Mouse (Mus musculus) forebrain, embryonic 16.5 days (tissue): ENCODE results near the gene Bves. TPM values are rescaled to one million over a fixed set of nuclear protein-coding genes. Genes with fewer than 3 reads are reported as not detected.
"Not testable (repeated sequence)": the region's sequence is repeated elsewhere in the genome, so short reads cannot be mapped to it uniquely, and the experiment has no call there.

ENCODE experiments used
- ATAC-seq: fragments of 200-750 bp; cut with Nextera tagmentation; 2 replicates; pipeline ENCODE4 v1.8.0; 2017; ENCODE audit warnings: mild to moderate bottlenecking, moderate library complexity
- H3K27ac ChIP-seq: fragments of 300-500 bp; sonication (generic); 2 replicates; pipeline ENCODE4 v1.5.1; 2014; ENCODE audit warnings: low read length, control low read depth
- H3K27me3 ChIP-seq: fragments of 300-500 bp; sonication (generic); replicated peaks from 2 replicates; pipeline ENCODE4 v1.6.1; 2014; ENCODE audit warnings: low read length; ENCODE audit not compliant: control insufficient read depth, insufficient read depth
- H3K36me3 ChIP-seq: fragments of 300-500 bp; sonication (generic); 2 replicates; pipeline ENCODE4 v1.6.1; 2014; ENCODE audit not compliant: control insufficient read depth, insufficient read depth
- H3K4me1 ChIP-seq: fragments of 300-500 bp; sonication (generic); replicated peaks from 2 replicates; pipeline ENCODE4 v1.6.1; 2014; ENCODE audit warnings: low read length; ENCODE audit not compliant: control insufficient read depth, insufficient read depth
- H3K4me2 ChIP-seq: fragments of 300-500 bp; sonication (generic); 2 replicates; pipeline ENCODE4 v1.6.1; 2014; ENCODE audit warnings: mild to moderate bottlenecking, low read length, control low read depth
- H3K4me3 ChIP-seq: fragments of 300-500 bp; sonication (generic); replicated peaks from 2 replicates; pipeline ENCODE4 v1.5.1; 2014; ENCODE audit warnings: mild to moderate bottlenecking, low read length, control low read depth
- H3K9ac ChIP-seq: fragments of 300-500 bp; sonication (generic); replicated peaks from 2 replicates; pipeline ENCODE4 v1.6.1; 2014; ENCODE audit warnings: low read depth, low read length, control low read depth
- H3K9me3 ChIP-seq: fragments of 300-500 bp; sonication (generic); 2 replicates; pipeline ENCODE4 v1.6.1; 2016; ENCODE audit warnings: low read length; ENCODE audit not compliant: control insufficient read depth
- WGBS: fragments of 180-500 bp; shearing (Covaris S2); extraction: QIAGEN DNeasy Blood & Tissue Kit; methylation state at CpG from one replicate; pipeline ENCODE4 v1.1.7; 2014; 5-methylcytosine and 5-hydroxymethylcytosine counted together
- polyA plus RNA-seq: library from polyadenylated mRNA; unstranded; fragments of >200 nt; fragmentation: Nextera tagmentation; extraction: Ambion mirVana; gene quantifications from 2 replicates; pipeline ENCODE4 v1.2.1, GENCODE M21; 2015

Bves gene
- polyA plus RNA-seq, 1 experiment from 2014 or later: 0.33 TPM

DNA sequence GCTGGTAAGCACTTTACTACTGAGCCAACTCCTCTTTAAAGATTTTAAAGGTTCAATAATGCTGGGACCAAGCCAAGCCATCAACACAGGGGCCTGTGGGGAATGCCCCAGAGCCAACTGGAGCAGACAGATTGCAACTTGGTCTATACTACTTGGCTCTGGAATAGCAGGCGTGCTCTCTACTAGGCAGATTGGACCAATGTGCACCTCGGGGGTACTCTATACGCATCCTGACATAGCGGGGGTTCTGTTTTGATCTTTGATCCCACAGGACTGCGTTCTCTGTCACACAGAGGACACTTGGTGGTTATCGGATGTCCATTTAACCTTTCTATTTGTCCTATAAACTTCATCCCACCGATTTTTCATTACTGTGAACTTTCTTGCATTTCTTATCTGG, 647 bp upstream of the Bves start:
- no peaks in the 10 kb centered on the region for H3K9me3 ChIP-seq
- H3K4me3 ChIP-seq: peak overlapping the region; percentile 68
- WGBS: 27% methylated on average over 7 of the region's 7 CpGs
- no peak overlapping the region for H3K9ac ChIP-seq
- peaks cover 5% of the 10 kb centered on the region; the same call in 1 of the 2 replicates for H3K27me3 ChIP-seq
- peak overlapping the region; percentile 90 for H3K4me2 ChIP-seq
- H3K36me3 ChIP-seq: no peaks in the 10 kb centered on the region
- H3K27ac ChIP-seq: no peak overlapping the region
- peaks cover 16% of the 10 kb centered on the region for H3K4me1 ChIP-seq
- peak; percentile 13; the same call in 1 of the 2 replicates for ATAC-seq

DNA sequence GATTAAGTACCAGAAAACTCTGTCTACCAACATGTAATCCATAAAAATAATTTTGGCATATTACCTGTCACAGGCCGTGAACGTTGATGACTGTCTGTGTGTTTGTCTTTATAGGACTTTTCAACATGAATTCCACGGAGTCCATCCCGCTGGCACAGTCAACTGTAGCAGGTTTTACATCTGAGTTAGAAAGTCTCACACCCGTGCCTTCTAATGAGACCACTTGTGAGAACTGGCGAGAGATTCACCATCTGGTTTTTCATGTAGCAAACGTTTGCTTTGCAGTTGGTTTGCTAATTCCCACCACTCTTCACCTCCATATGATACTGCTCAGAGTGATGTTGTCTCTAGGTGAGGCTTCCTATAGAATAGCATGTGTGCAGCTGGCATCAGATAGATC, 3.5 kb downstream of the Bves start:
- no peak overlapping the region for H3K4me2 ChIP-seq
- no peaks in the 10 kb centered on the region for H3K36me3 ChIP-seq
- H3K4me3 ChIP-seq: no peak overlapping the region
- H3K27me3 ChIP-seq: peaks cover 5% of the 10 kb centered on the region; the same call in 1 of the 2 replicates
- WGBS: 51% methylated on average over 7 of the region's 7 CpGs
- no peak; the same call in 1 of the 2 replicates for ATAC-seq
- no peak overlapping the region for H3K9ac ChIP-seq
- peaks cover 16% of the 10 kb centered on the region for H3K4me1 ChIP-seq
- no peak overlapping the region for H3K27ac ChIP-seq
- H3K9me3 ChIP-seq: no peaks in the 10 kb centered on the region

DNA sequence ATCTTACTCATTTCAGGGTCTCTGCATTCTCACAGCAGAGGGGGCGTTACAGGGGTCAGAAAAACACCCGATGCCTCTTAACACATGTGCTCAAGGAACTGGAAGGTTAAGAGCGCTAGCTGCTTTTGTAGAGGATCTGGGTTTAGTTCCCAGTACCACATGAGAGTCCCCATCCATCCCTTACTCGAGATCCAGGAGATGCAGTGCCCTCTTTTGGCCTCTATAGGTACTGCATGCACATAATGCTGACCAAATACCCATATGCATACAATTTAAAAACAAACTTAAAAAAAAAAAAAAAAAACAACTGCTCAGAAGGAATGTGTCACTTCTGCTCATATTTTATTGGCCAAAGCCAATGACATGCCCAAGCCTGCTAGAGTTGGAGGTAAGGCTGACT, 8.8 kb downstream of the Bves start:
- H3K9me3 ChIP-seq: no peaks in the 10 kb centered on the region
- 86% methylated on average over 4 of the region's 4 CpGs for WGBS
- H3K4me3 ChIP-seq: no peak overlapping the region
- H3K27me3 ChIP-seq: no peaks in the 10 kb centered on the region
- peaks cover 2% of the 10 kb centered on the region; the same call in 1 of the 2 replicates for H3K4me1 ChIP-seq
- H3K4me2 ChIP-seq: no peak overlapping the region
- ATAC-seq: no peak
- no peak overlapping the region for H3K27ac ChIP-seq
- H3K9ac ChIP-seq: no peak overlapping the region
- no peaks in the 10 kb centered on the region for H3K36me3 ChIP-seq

DNA sequence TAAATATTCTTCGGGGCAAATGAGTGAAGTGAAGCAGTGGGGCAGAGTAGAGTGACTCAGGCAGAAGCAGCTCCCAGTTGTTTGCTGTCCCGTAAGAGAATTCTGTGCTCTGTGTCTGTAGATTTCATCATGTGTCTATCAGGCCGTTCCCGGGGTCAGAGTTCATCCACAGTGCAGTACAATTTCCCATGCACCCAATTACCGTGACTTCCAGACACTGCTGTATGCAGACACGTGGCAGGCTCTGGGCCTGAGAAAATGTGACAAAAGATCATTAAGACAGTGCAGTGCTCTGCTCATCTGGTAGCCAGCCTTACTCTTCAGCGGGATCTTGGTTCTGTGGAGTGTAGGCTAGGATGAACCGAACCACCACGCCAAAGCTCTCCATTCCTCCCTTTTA, 9.6 kb downstream of the Bves start:
- no peak overlapping the region for H3K4me3 ChIP-seq
- H3K9ac ChIP-seq: no peak overlapping the region
- H3K36me3 ChIP-seq: no peaks in the 10 kb centered on the region
- 89% methylated on average over 9 of the region's 9 CpGs for WGBS
- H3K27me3 ChIP-seq: no peaks in the 10 kb centered on the region
- H3K27ac ChIP-seq: no peak overlapping the region
- no peak for ATAC-seq
- no peaks in the 10 kb centered on the region for H3K4me1 ChIP-seq
- no peaks in the 10 kb centered on the region for H3K9me3 ChIP-seq
- H3K4me2 ChIP-seq: no peak overlapping the region

DNA sequence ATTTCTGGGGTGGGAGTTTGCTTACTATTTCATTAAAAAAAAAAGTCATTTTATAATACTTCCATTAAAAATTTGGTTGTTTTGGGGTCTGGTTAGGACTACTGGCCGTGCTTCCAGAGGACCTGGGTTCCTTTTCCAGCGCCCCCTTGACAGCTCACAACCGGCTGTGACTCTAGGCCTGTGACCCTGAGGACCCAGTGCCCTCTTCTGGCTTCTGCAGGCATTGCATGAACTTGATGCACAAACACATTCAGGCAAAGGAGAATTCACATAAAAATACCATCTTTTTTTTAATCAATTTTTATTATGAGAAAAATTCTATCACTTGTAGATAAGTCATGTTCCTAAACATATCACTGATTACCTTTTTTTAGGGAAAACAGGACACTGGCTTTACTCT, 12.6 kb downstream of the Bves start:
- H3K9me3 ChIP-seq, ATAC-seq, H3K36me3 ChIP-seq, H3K4me1 ChIP-seq, H3K9ac ChIP-seq, H3K4me2 ChIP-seq, H3K27me3 ChIP-seq, H3K27ac ChIP-seq, H3K4me3 ChIP-seq: not testable (repeated sequence)
- 87% methylated on average over 3 of the region's 3 CpGs for WGBS

DNA sequence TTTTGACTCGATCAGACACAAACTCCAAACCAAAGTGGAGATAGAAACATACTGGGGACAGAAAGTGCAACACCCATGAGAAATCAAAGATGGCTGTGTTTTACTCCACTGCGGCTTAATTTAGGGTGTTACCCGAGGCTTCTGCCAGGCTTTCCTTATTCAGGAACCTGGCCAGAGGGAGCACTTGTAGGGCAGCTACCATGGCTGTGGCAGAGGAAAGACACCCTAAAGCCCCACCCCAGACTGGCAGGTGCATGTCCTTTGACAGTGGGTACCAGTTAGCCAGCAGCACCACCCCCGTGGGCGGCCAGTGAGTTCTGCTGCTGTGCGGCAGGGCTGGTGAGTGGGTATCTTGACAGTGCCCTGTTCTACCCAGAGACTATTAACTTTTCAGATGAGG, 20.5 kb downstream of the Bves start:
- no peak for ATAC-seq
- Histone ChIP-seq H3K4me2 (no peak overlapping the region), H3K4me3 (no peak overlapping the region), H3K9ac (no peak overlapping the region), H3K27ac (no peak overlapping the region), H3K36me3 (no peaks in the 10 kb centered on the region), H3K4me1 (0 out of 2 replicates have a peak, but pooled peaks cover 3% of the 10 kb centered on the region), H3K27me3 (no peaks in the 10 kb centered on the region), H3K9me3 (no peaks in the 10 kb centered on the region)
- 92% methylated on average over 6 of the region's 6 CpGs for WGBS

DNA sequence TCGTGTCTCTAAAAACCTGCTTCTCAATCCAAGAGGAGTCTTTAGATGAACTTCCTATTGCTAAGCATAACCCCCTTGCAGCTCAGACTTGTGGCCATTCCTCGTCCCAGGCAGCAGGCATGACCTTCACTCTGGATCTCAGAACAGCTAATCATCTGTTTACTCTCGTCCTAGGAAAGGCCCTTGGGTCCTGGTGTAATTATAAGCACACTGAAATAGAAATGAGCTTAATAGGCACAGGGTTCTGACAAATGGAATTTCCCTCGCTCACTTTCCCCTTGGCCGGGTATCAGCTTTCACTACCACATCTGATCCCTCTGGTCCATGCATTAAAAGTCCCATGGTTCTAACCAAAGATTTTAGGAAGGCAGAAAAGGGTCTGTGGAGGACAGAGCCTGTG, 27.8 kb downstream of the Bves start:
- peaks cover 12% of the 10 kb centered on the region for H3K4me1 ChIP-seq
- H3K27ac ChIP-seq: no peak overlapping the region
- no peaks in the 10 kb centered on the region for H3K27me3 ChIP-seq
- no peaks in the 10 kb centered on the region for H3K36me3 ChIP-seq
- no peak overlapping the region for H3K4me3 ChIP-seq
- ATAC-seq: peak; percentile 21
- H3K9me3 ChIP-seq: no peaks in the 10 kb centered on the region
- H3K9ac ChIP-seq: no peak overlapping the region
- 29% methylated on average over 5 of the region's 5 CpGs for WGBS
- H3K4me2 ChIP-seq: no peak overlapping the region

DNA sequence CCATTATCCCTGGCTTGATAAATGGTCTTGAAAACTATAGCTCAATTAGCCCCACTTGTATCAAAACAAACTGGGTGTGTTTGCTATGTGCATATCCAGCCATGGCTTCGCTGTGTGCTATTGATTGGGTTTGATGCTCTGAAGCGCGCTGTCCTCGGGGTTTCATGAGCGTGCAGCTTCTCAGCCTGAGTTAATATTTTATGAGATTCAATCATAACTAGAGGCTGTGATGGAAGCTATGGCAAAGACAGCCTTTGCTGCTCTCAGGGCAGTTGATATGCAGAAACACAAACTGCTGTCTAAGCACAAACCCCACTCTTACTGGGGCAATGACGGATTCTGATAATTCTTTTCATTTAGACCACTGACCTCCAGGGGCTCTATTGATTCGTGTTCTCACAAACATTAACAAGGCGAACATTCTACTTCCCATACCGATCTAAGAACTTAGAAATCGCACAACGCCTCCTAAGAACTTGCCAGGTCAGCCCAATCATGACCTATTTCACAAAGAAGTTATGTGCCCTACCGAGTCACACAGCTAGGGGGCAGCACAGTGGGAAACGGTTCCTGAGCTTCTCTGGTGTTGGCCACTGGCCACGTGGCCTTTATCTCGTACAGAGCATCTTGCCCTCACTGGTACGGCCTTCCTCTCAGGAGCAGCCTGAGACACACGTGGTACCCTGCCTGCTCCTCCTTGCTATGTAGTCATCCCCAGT, 31.6 kb downstream of the Bves start:
- WGBS: 89% methylated on average over 17 of the region's 17 CpGs
- no peak overlapping the region for H3K27ac ChIP-seq
- no peaks in the 10 kb centered on the region for H3K27me3 ChIP-seq
- H3K9ac ChIP-seq: no peak overlapping the region
- H3K36me3 ChIP-seq: no peaks in the 10 kb centered on the region
- peaks cover 8% of the 10 kb centered on the region for H3K4me1 ChIP-seq
- H3K4me3 ChIP-seq: no peak overlapping the region
- no peak overlapping the region for H3K4me2 ChIP-seq
- ATAC-seq: no peak
- no peaks in the 10 kb centered on the region for H3K9me3 ChIP-seq

DNA sequence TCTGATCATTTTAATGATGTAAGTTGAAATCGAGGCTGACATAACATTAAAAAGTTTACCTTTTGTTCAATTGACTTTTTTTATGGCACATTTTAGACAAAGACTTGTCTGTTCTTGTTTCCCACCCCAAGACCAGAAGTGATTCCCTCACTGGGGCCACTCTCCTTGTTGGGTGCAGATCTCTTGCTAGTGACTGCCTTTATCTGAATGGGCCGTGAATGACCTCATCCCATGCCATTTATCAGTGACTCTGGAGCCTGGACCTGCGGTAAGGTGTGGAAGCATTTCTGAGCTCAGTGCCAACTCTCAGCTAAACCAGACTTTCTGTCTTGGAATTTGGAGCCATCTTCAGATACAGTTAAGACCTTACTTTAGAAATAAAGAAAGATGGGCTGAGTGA, 34.1 kb downstream of the Bves start:
- Histone ChIP-seq H3K9ac (no peak overlapping the region), H3K27me3 (no peaks in the 10 kb centered on the region), H3K27ac (no peak overlapping the region), H3K4me3 (no peak overlapping the region), H3K36me3 (no peaks in the 10 kb centered on the region), H3K4me2 (no peak overlapping the region), H3K4me1 (no peaks in the 10 kb centered on the region), H3K9me3 (no peaks in the 10 kb centered on the region)
- ATAC-seq: no peak
- WGBS: 82% methylated on average over 3 of the region's 3 CpGs

DNA sequence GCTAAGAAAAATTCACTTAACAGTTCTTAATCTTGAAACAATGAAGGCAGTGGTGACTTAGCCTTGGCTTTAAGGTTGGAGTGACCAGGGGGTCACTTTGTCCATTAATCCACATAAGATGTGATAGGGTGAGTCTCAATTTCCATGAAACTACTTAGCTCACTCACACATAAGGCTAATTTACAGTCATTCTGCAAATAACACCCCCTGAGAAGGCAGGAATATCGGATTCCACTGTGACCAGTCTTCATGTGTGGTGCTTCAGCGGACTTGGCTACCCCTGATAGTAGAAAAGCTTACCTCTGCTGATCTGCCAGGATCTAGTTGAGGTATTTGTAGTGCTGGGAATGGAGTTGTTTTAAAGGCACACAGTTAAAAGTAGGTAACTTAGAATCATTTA, 35.0 kb downstream of the Bves start:
- WGBS: 83% methylated on average over 2 of the region's 2 CpGs
- H3K9ac ChIP-seq: no peak overlapping the region
- H3K27ac ChIP-seq: no peak overlapping the region
- H3K9me3 ChIP-seq: no peaks in the 10 kb centered on the region
- no peaks in the 10 kb centered on the region for H3K27me3 ChIP-seq
- no peak overlapping the region for H3K4me3 ChIP-seq
- H3K4me2 ChIP-seq: no peak overlapping the region
- no peaks in the 10 kb centered on the region for H3K36me3 ChIP-seq
- no peak for ATAC-seq
- no peaks in the 10 kb centered on the region for H3K4me1 ChIP-seq
